Mouse (Mus musculus): ENCODE measurements around the gene Lhb. TPM values are rescaled to one million over a fixed set of nuclear protein-coding genes. Genes with fewer than 3 reads are reported as not detected.

The Lhb gene
- total RNA-seq (2023), result not detected

GRCm38 (mm10) chr7:45420615-45420919 lies at the start of gene Lhb:
TSS of gene Lhb (plus strand) at chr7:45420820.

GRCm38 (mm10) chr7:45395578-45396336 lies 24.9 kb upstream of the Lhb start, which contains the start of gene Snrnp70:
TSS of gene Snrnp70 (minus strand) at chr7:45395742.

GRCm38 (mm10) chr7:45405091-45406075 lies 15.2 kb upstream of the Lhb start, which contains the start of gene Kcna7:
TSS of gene Kcna7 (plus strand) at chr7:45405653.

GRCm38 (mm10) chr7:45413113-45413863 lies 7.3 kb upstream of the Lhb start, which contains the start of gene Ntf5:
TSS of gene Ntf5 (plus strand) at chr7:45413695.

GRCm38 (mm10) chr7:45434203-45435015 lies 13.8 kb downstream of the Lhb start, which contains the start of gene Gys1:
TSS of gene Gys1 (plus strand) at chr7:45434844.

GRCm38 (mm10) chr7:45437521-45438276 lies 17.1 kb downstream of the Lhb start, which contains the start of gene Ruvbl2:
TSS of gene Ruvbl2 (minus strand) at chr7:45438096.

GRCm38 (mm10) chr7:45459564-45460140 lies 39.0 kb downstream of the Lhb start, which contains the start of gene Ftl1:
TSS of gene Ftl1 (minus strand) at chr7:45459884.

GRCm38 (mm10) chr7:45466283-45467089 lies 45.9 kb downstream of the Lhb start, which contains the start of gene Bax:
TSS of gene Bax (minus strand) at chr7:45466898.

Other genes with a start within 250 kb of the Lhb start
- not detected for gene Gfy, start 241.3 kb upstream of the Lhb start, total RNA-seq (2023)
- not detected for gene Pth2, start 239.8 kb upstream of the Lhb start, total RNA-seq (2023)
- gene Ccdc155, start 215.9 kb upstream of the Lhb start, total RNA-seq (2023), result not detected
- gene Dkkl1, start 208.7 kb upstream of the Lhb start, total RNA-seq (2023), result 1 to 10 TPM; 1.0 to 1.3 TPM
- gene Tead2, start 205.1 kb upstream of the Lhb start, total RNA-seq (2023), result not detected
- 100 to 1,000 TPM; 297 to 345 TPM for gene Cd37, start 181.7 kb upstream of the Lhb start, total RNA-seq (2023)
- under 1 TPM; 0.57 to 0.59 TPM for gene Slc6a16, start 179.7 kb upstream of the Lhb start, total RNA-seq (2023)
- gene Slc6a21, start 143.3 kb upstream of the Lhb start, total RNA-seq (2023), result under 1 TPM in 1 of 2 experiments, not detected in 1; 0.24 TPM
- 1 to 10 TPM; 2.3 to 4.8 TPM for gene Trpm4, start 87.0 kb upstream of the Lhb start, total RNA-seq (2023)
- gene Hrc, start 85.5 kb upstream of the Lhb start, total RNA-seq (2023), result under 1 TPM in 1 of 2 experiments, not detected in 1; 0.68 TPM
- under 1 TPM in 1 of 2 experiments, not detected in 1; 0.31 TPM for gene Ppfia3, start 53.8 kb upstream of the Lhb start, total RNA-seq (2023)
- under 1 TPM in 1 of 2 experiments, not detected in 1; 0.66 TPM for gene Lin7b, start 50.2 kb upstream of the Lhb start, total RNA-seq (2023)
- gene Snrnp70, start 25.1 kb upstream of the Lhb start, total RNA-seq (2023), result 100 to 1,000 TPM; 256 to 279 TPM
- not detected for gene Kcna7, start 15.2 kb upstream of the Lhb start, total RNA-seq (2023)
- gene Ntf5, start 7.1 kb upstream of the Lhb start, total RNA-seq (2023), result not detected
- gene Gys1, start 14.0 kb downstream of the Lhb start, total RNA-seq (2023), result 10 to 100 TPM; 58.1 to 59.5 TPM
- 10 to 100 TPM; 39.6 to 42.2 TPM for gene Ruvbl2, start 17.3 kb downstream of the Lhb start, total RNA-seq (2023)
- 1,000 to 10,000 TPM; 1,390 to 1,483 TPM for gene Ftl1, start 39.1 kb downstream of the Lhb start, total RNA-seq (2023)
- 10 to 100 TPM; 42.0 to 45.1 TPM for gene Bax, start 46.1 kb downstream of the Lhb start, total RNA-seq (2023)
- gene Tulp2, start 61.1 kb downstream of the Lhb start, total RNA-seq (2023), result not detected
- 1 to 10 TPM; 1.2 to 2.5 TPM for gene Gm45808, start 66.0 kb downstream of the Lhb start, total RNA-seq (2023)
- gene Dhdh, start 68.0 kb downstream of the Lhb start, total RNA-seq (2023), result 1 to 10 TPM; 5.9 to 6.1 TPM
- 100 to 1,000 TPM; 111 to 114 TPM for gene Nucb1, start 89.6 kb downstream of the Lhb start, total RNA-seq (2023)
- gene Ppp1r15a, start 105.4 kb downstream of the Lhb start, total RNA-seq (2023), result 100 to 1,000 TPM; 253 to 370 TPM
- gene Plekha4, start 105.5 kb downstream of the Lhb start, total RNA-seq (2023), result under 1 TPM in 1 of 2 experiments, not detected in 1; 0.15 TPM
- gene Hsd17b14, start 134.1 kb downstream of the Lhb start, total RNA-seq (2023), result not detected
- gene Bcat2, start 149.3 kb downstream of the Lhb start, total RNA-seq (2023), result 10 to 100 TPM; 39.9 to 42.5 TPM
- gene Fgf21, start 194.7 kb downstream of the Lhb start, total RNA-seq (2023), result not detected
- under 1 TPM in 1 of 2 experiments, not detected in 1; 0.22 TPM for gene Fut1, start 196.5 kb downstream of the Lhb start, total RNA-seq (2023)
- not detected for gene Izumo1, start 201.0 kb downstream of the Lhb start, total RNA-seq (2023)
- gene Rasip1, start 206.7 kb downstream of the Lhb start, total RNA-seq (2023), result 1 to 10 TPM; 1.9 to 2.0 TPM
- gene Mamstr, start 219.2 kb downstream of the Lhb start, total RNA-seq (2023), result under 1 TPM; 0.13 to 0.73 TPM
- gene Fut2, start 245.6 kb downstream of the Lhb start, total RNA-seq (2023), result not detected

All from neutrophil, adult 83 days (primary cell).